Mouse (Mus musculus): ENCODE data around the gene Nol7. TPM values are rescaled to one million over a fixed set of nuclear protein-coding genes. Genes with fewer than 3 reads are reported as not detected.

Nol7 gene
- 17.9 and 34.6 TPM in 2 replicates for total RNA-seq (2014; rRNA removed)
- polyA plus RNA-seq (2015; fragmentation: Nextera tagmentation; extraction: Ambion mirVana): 183 and 197 TPM in 2 replicates

- Histone ChIP-seq H3K36me3 (ENCODE audit: insufficient read depth, low read length) (peaks cover 15% of the 10 kb centered on the region; the same call in 1 of the 2 replicates), H3K9me3 (ENCODE audit: low read length) (no peaks in the 10 kb centered on the region), H3K27me3 (ENCODE audit: insufficient read depth, low read length) (no peaks in the 10 kb centered on the region), H3K9ac (replicated peaks; ENCODE audit: low read length) (peak within 1 kb of the TSS; percentile 90), H3K4me3 (ENCODE audit: low read length) (peak within 1 kb of the TSS; percentile 84), H3K27ac (peak within 1 kb of the TSS; percentile 96), H3K4me2 (ENCODE audit: low read depth, low read length) (peak within 1 kb of the TSS; percentile 71), H3K4me1 (ENCODE audit: insufficient read depth, low read length) (no peaks in the 10 kb centered on the region)
- under 1% methylated on average over 64 of the region's 72 CpGs for WGBS
- TF ChIP-seq CTCF (IDR thresholded peaks at IDR 0.05; ENCODE audit: low read depth): peak; percentile 88
- DNase-seq (ENCODE audit: low spot score) (peak; percentile 98), ATAC-seq (peak; percentile 94)
Observed at GRCm38 (mm10) chr13:43398297-43399080, at the start of gene Nol7. Gene Nol7 (plus strand): TSS chr13:43398390.

- WGBS: 83% methylated on average over 8 of the region's 8 CpGs
- ATAC-seq: no peak
- Histone ChIP-seq H3K4me3 (ENCODE audit: low read length) (no peak overlapping the region), H3K9ac (replicated peaks; ENCODE audit: low read length) (no peak overlapping the region), H3K4me1 (ENCODE audit: insufficient read depth, low read length) (no peaks in the 10 kb centered on the region), H3K27me3 (ENCODE audit: insufficient read depth, low read length) (no peaks in the 10 kb centered on the region), H3K27ac (no peak overlapping the region), H3K9me3 (ENCODE audit: low read length) (no peaks in the 10 kb centered on the region), H3K36me3 (ENCODE audit: insufficient read depth, low read length) (no peaks in the 10 kb centered on the region), H3K4me2 (ENCODE audit: low read depth, low read length) (no peak overlapping the region)
- no peak for TF ChIP-seq CTCF (IDR thresholded peaks at IDR 0.05; ENCODE audit: low read depth)
- no peak for DNase-seq (ENCODE audit: low spot score)
Observed at GRCm38 (mm10) chr13:43349376-43349775, 48.8 kb upstream of the Nol7 start.

- Histone ChIP-seq H3K4me3 (ENCODE audit: low read length) (no peak overlapping the region), H3K9ac (replicated peaks; ENCODE audit: low read length) (no peak overlapping the region), H3K9me3 (ENCODE audit: low read length) (no peaks in the 10 kb centered on the region), H3K4me2 (ENCODE audit: low read depth, low read length) (no peak overlapping the region), H3K4me1 (ENCODE audit: insufficient read depth, low read length) (no peaks in the 10 kb centered on the region), H3K27me3 (ENCODE audit: insufficient read depth, low read length) (no peaks in the 10 kb centered on the region), H3K36me3 (ENCODE audit: insufficient read depth, low read length) (no peaks in the 10 kb centered on the region), H3K27ac (no peak overlapping the region)
- ATAC-seq (no peak), DNase-seq (ENCODE audit: low spot score) (no peak)
- 79% methylated on average over 9 of the region's 9 CpGs for WGBS
- TF ChIP-seq CTCF (IDR thresholded peaks at IDR 0.05; ENCODE audit: low read depth): no peak
Observed at GRCm38 (mm10) chr13:43350489-43351169, 47.6 kb upstream of the Nol7 start.

- ATAC-seq: no peak
- H3K4me1 ChIP-seq (ENCODE audit: insufficient read depth, low read length): no peaks in the 10 kb centered on the region
- H3K9ac ChIP-seq (replicated peaks; ENCODE audit: low read length): no peak overlapping the region
- no peak overlapping the region for H3K27ac ChIP-seq
- no peak for DNase-seq (ENCODE audit: low spot score)
- TF ChIP-seq CTCF (IDR thresholded peaks at IDR 0.05; ENCODE audit: low read depth): no peak
- H3K36me3 ChIP-seq (ENCODE audit: insufficient read depth, low read length): no peaks in the 10 kb centered on the region
- no peak overlapping the region for H3K4me2 ChIP-seq (ENCODE audit: low read depth, low read length)
- H3K9me3 ChIP-seq (ENCODE audit: low read length): no peaks in the 10 kb centered on the region
- no peak overlapping the region for H3K4me3 ChIP-seq (ENCODE audit: low read length)
- WGBS: 40% methylated on average over 4 of the region's 4 CpGs
- no peaks in the 10 kb centered on the region for H3K27me3 ChIP-seq (ENCODE audit: insufficient read depth, low read length)
Observed at GRCm38 (mm10) chr13:43353356-43353755, 44.8 kb upstream of the Nol7 start.

GRCm38 (mm10) chr13:43354362-43354761 lies 43.8 kb upstream of the Nol7 start:
- Histone ChIP-seq H3K36me3 (ENCODE audit: insufficient read depth, low read length) (no peaks in the 10 kb centered on the region), H3K9me3 (ENCODE audit: low read length) (no peaks in the 10 kb centered on the region), H3K4me3 (ENCODE audit: low read length) (no peak overlapping the region), H3K27me3 (ENCODE audit: insufficient read depth, low read length) (no peaks in the 10 kb centered on the region), H3K9ac (replicated peaks; ENCODE audit: low read length) (no peak overlapping the region), H3K4me1 (ENCODE audit: insufficient read depth, low read length) (no peaks in the 10 kb centered on the region), H3K4me2 (ENCODE audit: low read depth, low read length) (no peak overlapping the region), H3K27ac (no peak overlapping the region)
- WGBS: 75% methylated on average over 12 of the region's 12 CpGs
- no peak for TF ChIP-seq CTCF (IDR thresholded peaks at IDR 0.05; ENCODE audit: low read depth)
- ATAC-seq (no peak), DNase-seq (ENCODE audit: low spot score) (no peak)

- H3K27me3 ChIP-seq (ENCODE audit: insufficient read depth, low read length): no peaks in the 10 kb centered on the region
- H3K4me3 ChIP-seq (ENCODE audit: low read length): no peak overlapping the region
- no peak overlapping the region for H3K27ac ChIP-seq
- H3K4me2 ChIP-seq (ENCODE audit: low read depth, low read length): no peak overlapping the region
- no peaks in the 10 kb centered on the region for H3K9me3 ChIP-seq (ENCODE audit: low read length)
- H3K36me3 ChIP-seq (ENCODE audit: insufficient read depth, low read length): no peaks in the 10 kb centered on the region
- H3K4me1 ChIP-seq (ENCODE audit: insufficient read depth, low read length): no peaks in the 10 kb centered on the region
- H3K9ac ChIP-seq (replicated peaks; ENCODE audit: low read length): no peak overlapping the region
- DNase-seq (ENCODE audit: low spot score) (no peak), ATAC-seq (no peak)
- TF ChIP-seq CTCF (IDR thresholded peaks at IDR 0.05; ENCODE audit: low read depth): no peak
- 83% methylated on average over 14 of the region's 14 CpGs for WGBS
Observed at GRCm38 (mm10) chr13:43356346-43357125, 41.7 kb upstream of the Nol7 start.
